Mouse (Mus musculus) cerebellum, postnatal 36 days (tissue): ENCODE results near the gene Lgals1.
"Not testable (repeated sequence)": the region's sequence is repeated elsewhere in the genome, so short reads cannot be mapped to it uniquely, and the experiment has no call there.

ENCODE experiments used
- DNase-seq, 2 experiments: peaks; one replicate each; pipeline ENCODE4 v3.0.0; 2021 to 2022; ENCODE audit warnings: mixed read lengths in 2 of 2

The Lgals1 gene

GRCm38 (mm10) chr15:78926021-78926919 lies at the start of gene Lgals1:
Lgals1 (plus strand) TSS chr15:78926725.
- DNase-seq, result peak; percentile 78 to 80

GRCm38 (mm10) chr15:78876991-78877809 lies 49.3 kb upstream of the Lgals1 start, which contains the start of gene Gga1:
Gga1 (plus strand) TSS chr15:78877190.
- DNase-seq, result peak; percentile 90 to 95

- DNase-seq, result peak in 1 of 2 experiments; percentile 34
These were observed 48.6 kb upstream of the Lgals1 start for GRCm38 (mm10) chr15:78877810-78878390.

- not testable (repeated sequence) for DNase-seq
These were observed 47.6 kb upstream of the Lgals1 start for GRCm38 (mm10) chr15:78878792-78879516.

GRCm38 (mm10) chr15:78880432-78880831 lies 46.1 kb upstream of the Lgals1 start:
- DNase-seq, result no peak

- DNase-seq, result no peak
These were observed 44.7 kb upstream of the Lgals1 start for GRCm38 (mm10) chr15:78881828-78882227.

- no peak for DNase-seq
These were observed 37.1 kb upstream of the Lgals1 start for GRCm38 (mm10) chr15:78889401-78889853.

- no peak for DNase-seq
These were observed 34.1 kb upstream of the Lgals1 start for GRCm38 (mm10) chr15:78892440-78892839.

GRCm38 (mm10) chr15:78894726-78895125 lies 31.8 kb upstream of the Lgals1 start:
- no peak for DNase-seq

- no peak for DNase-seq
These were observed 30.8 kb upstream of the Lgals1 start for GRCm38 (mm10) chr15:78895741-78896140.

- DNase-seq, result no peak
These were observed 30.4 kb upstream of the Lgals1 start for GRCm38 (mm10) chr15:78896149-78896548.

- no peak for DNase-seq
These were observed 29.0 kb upstream of the Lgals1 start for GRCm38 (mm10) chr15:78897488-78897887.

- no peak for DNase-seq
These were observed 28.0 kb upstream of the Lgals1 start for GRCm38 (mm10) chr15:78898507-78899001.

GRCm38 (mm10) chr15:78899409-78899739 lies 27.2 kb upstream of the Lgals1 start, which contains the start of gene Gm49510:
Gm49510 (plus strand) TSS chr15:78899667.
- DNase-seq, result no peak

GRCm38 (mm10) chr15:78899740-78900584 lies 26.6 kb upstream of the Lgals1 start, which contains the start of gene Sh3bp1:
Sh3bp1 (plus strand) TSS chr15:78899768.
- DNase-seq, result peak; percentile 39 to 50

- DNase-seq, result no peak
These were observed 25.7 kb upstream of the Lgals1 start for GRCm38 (mm10) chr15:78900585-78901421.

- DNase-seq, result no peak
These were observed 25.1 kb upstream of the Lgals1 start for GRCm38 (mm10) chr15:78901422-78901789.

- DNase-seq, result peak; percentile 84 to 90
These were observed 23.3 kb upstream of the Lgals1 start for GRCm38 (mm10) chr15:78903243-78903642.

GRCm38 (mm10) chr15:78908399-78908798 lies 18.1 kb upstream of the Lgals1 start:
- no peak for DNase-seq

- no peak for DNase-seq
These were observed 17.5 kb upstream of the Lgals1 start for GRCm38 (mm10) chr15:78908982-78909381.
